Mouse (Mus musculus) midbrain, embryonic 16.5 days (tissue): ENCODE data around the gene Kif11. TPM values are rescaled to one million over a fixed set of nuclear protein-coding genes. Genes with fewer than 3 reads are reported as not detected.

Experiments used
- polyA plus RNA-seq: library from polyadenylated mRNA; unstranded; fragments of >200 nt; fragmentation: Nextera tagmentation; extraction: Ambion mirVana; gene quantifications from 2 replicates; pipeline ENCODE4 v1.2.1, GENCODE M21; 2015

The Kif11 gene
- polyA plus RNA-seq, 1 experiment from 2014 or later, result 6.3 TPM

Other genes with a start within 250 kb of the Kif11 start
- 89.2 and 96.1 TPM in 2 replicates for gene March5, start 168.9 kb upstream of the Kif11 start, polyA plus RNA-seq
- gene Cpeb3, start 167.8 kb upstream of the Kif11 start, polyA plus RNA-seq, result 11.2 and 12.9 TPM in 2 replicates
- 37.8 and 41.9 TPM in 2 replicates for gene Ide, start 38.6 kb upstream of the Kif11 start, polyA plus RNA-seq
- 4.6 TPM in 2 replicates for gene Hhex, start 58.4 kb downstream of the Kif11 start, polyA plus RNA-seq
- 26.0 and 27.8 TPM in 2 replicates for gene Exoc6, start 174.0 kb downstream of the Kif11 start, polyA plus RNA-seq